Comparison of ENCODE assay signal across 1 mouse cellular context in the genomic region with DNA sequence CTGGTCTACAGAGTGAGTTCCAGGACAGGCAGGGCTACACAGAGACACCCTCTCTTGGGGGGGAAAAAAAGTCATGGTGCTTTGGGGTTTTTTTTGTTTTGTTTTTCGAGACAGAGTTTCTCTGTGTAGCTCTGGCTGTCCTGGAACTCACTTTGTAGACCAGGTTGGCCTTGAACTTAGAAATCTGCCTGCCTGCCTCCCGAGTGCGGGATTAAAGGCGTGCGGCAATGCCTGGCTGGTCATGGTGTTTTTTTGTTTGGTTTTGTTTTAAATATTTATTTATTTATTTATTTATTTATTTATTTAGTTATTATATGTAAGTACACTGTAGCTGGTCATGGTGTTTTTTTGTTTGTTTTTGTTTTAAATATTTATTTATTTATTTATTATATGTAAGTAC. TPM values are rescaled to one million over a fixed set of nuclear protein-coding genes. Genes with fewer than 3 reads are reported as not detected.
"Had no signal": no experiment of that assay in that cellular context is flagged by ENCODE, and none has a peak within 500 bp of the region (broad histone marks: within the 10 kb centered on the region; RNA-seq: fewer than 3 reads in every experiment).

No protein-coding gene starts in this region.

RNA-seq across cellular contexts. Expression of a gene that starts 47.5 kb away (rescaled TPM):
- polyA plus RNA-seq: forebrain, embryonic 13.5 days had no signal
